ENCODE assay signal across 20 mouse cellular contexts in the genomic region with DNA sequence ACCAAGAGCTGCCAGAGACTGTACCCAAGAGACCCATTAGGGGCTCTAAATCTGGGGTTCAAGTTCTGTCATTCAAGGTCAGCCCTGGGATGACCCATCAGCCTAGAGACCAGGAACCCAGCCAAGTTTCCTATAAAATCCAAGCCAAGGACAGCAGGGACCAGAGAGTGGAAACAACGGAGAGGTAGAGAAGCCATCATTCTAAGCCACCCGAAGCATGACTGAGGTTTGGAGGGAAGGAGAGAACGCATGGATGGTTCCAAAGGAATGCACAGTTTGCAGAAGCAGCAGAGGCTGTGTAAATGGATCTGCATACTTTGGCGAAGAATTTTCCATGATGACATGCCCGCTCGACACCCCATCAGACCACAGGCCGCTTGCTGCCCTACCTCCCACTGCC.
"Had no signal": no experiment of that assay in that cellular context is flagged by ENCODE, and none has a peak within 500 bp of the region (broad histone marks: within the 10 kb centered on the region; RNA-seq: fewer than 3 reads in every experiment).

No protein-coding gene starts in this region.

- H3K36me3 ChIP-seq: midbrain, embryonic 15.5 days; neural tube, embryonic 15.5 days had no signal

- H3K27ac ChIP-seq: layer of hippocampus, adult 2 months; limb, embryonic 10.5 days; limb, embryonic 13.5 days; liver, embryonic 14.5 days; macrophage; midbrain, embryonic 12.5 days; midbrain, embryonic 15.5 days; neural tube, embryonic 12.5 days; neural tube, embryonic 15.5 days; stomach, postnatal 0 days had no signal

- H3K4me3 ChIP-seq: layer of hippocampus, adult 2 months; limb, embryonic 10.5 days; limb, embryonic 13.5 days; midbrain, embryonic 12.5 days; midbrain, embryonic 15.5 days; neural tube, embryonic 12.5 days; neural tube, embryonic 15.5 days had no signal

- DNase-seq: layer of hippocampus, adult 9-11 months; liver; liver, postnatal 0 days; lung, embryonic 14.5 days; right cerebral cortex, adult 18-20 months; right cerebral cortex, postnatal 14 days; right cerebral cortex, postnatal 4 days; thymus, adult 2 months; thymus, postnatal 14 days; thymus, postnatal 4 days had no signal

- H3K27me3 ChIP-seq: limb, embryonic 13.5 days; midbrain, embryonic 12.5 days; midbrain, embryonic 15.5 days; neural tube, embryonic 12.5 days; neural tube, embryonic 15.5 days had no signal
